Mouse (Mus musculus) left cerebral cortex, adult 9 months (tissue): Measurements from ENCODE around the gene Gm12394.
"Not testable (repeated sequence)": the region's sequence is repeated elsewhere in the genome, so short reads cannot be mapped to it uniquely, and the experiment has no call there.

Experiments
- DNase-seq, 2 experiments: peaks; one replicate each; pipeline ENCODE4 v3.0.0; 2022; ENCODE audit warnings: low spot score in 2 of 2

Gm12394 gene

DNA sequence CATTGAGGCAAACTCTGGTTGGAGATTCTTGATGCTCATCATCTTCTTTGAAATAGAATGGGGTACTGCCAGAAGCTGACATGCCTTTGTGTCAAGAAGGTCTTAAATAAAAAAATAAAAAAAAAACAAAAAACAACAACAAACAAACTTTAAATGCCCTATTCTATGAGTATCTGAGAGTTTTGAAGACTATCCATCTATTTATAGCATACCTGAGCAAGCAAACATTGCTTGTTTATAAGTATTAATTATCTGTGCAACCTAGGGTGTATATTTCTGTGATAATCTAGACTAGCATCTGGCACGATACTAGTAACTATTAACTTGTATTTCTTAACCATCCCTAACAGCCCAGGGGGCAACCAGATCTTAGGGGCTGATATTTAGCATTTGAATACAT lies at the start of gene Gm12394:
Gene Gm12394, minus strand, starts transcription at position 101 of the 400 bp plus-strand sequence.
- not testable (repeated sequence) for DNase-seq

DNA sequence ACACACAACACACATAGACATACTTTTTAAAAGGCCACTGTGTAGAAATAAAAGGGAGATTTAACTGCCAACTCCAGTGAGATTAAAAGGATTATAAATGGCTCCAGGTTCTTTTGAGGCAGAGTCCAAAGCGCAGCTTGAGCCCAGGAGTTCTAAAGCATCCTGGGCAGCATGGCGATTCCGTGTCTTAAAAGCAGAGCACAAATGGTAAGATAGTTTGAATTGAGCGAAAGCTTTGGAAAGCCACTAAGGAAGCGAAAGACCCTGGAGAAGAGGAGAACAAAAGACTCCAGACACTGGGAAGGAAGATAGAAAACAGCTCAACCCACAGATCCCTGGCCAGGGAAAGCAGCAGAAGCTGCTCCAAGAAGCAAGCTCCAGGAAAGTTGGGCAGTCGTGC lies 48.4 kb upstream of the Gm12394 start:
- no peak for DNase-seq

DNA sequence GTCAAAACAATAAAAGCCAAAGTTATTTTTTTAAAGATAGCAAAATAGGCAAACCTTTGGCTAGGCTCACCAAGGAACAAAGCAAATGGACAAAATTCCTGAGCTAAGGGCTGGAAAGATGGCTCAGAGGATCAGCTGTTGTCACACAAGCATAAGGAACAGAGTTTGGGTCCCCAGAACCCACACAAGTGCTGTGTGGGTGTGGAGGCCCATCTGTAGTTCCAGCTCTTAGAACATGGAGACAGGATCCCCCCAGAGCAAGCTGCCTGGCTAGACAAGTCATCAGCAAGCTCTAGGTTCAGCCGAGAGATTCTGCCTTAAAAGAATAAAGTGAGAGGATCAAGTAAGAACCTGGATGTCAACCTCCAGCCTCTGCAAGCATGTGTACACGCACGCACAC lies 48.0 kb upstream of the Gm12394 start:
- no peak for DNase-seq

DNA sequence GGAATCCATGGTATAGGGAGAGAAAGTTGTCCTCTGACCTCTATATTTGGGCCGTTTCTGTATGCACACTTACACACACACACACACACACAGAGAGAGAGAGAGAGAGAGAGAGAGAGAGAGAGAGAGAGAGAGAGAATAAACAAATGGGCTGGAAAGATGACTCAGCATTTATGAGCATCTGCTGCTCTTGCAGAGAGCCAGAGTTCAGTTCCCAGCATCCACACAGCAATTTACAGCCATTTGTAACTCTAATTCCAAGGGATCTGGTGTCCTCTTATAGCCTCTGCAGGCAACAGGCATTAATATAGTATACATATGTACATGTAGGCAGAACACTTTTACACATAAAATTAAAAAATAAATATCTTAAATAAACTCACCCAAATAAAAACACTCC lies 47.4 kb upstream of the Gm12394 start:
- no peak for DNase-seq

DNA sequence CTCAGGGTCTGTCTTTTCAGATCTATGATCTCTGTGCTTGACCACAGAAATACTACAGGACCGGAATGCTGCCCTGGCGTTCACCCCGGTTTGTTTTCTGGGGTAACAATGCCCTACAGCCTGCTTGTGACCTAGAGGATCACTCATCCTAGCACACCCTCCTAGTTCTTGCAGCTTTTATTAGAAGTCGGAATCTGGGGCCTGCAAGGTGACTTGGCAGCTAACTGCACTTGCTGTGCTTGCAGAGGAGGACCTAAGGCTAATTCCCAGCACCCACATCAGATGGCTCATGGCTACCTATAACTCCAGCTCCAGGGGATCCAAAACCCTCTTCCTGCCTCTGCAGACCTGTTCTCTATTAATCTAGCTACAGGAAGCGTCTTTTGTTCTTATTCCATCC lies 46.2 kb upstream of the Gm12394 start:
- no peak for DNase-seq

DNA sequence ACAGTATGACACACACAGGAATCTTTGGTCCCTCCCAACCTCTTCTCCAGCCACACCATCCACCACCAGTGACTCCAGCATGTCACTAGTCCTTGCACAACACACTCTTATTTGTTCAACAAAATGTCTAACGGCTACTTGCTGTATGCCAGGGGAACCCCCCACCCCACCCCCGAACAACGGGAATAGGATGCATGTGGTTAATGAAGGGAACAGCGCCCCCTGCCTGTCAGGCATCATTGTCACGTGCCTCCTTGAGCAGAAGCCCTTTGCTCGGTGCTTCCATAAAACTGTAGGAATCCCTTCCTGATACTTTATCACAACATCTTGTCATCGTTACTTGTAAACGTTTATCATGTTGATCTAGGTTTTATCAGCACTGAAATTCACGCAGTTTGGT lies 45.6 kb upstream of the Gm12394 start:
- DNase-seq, result no peak

DNA sequence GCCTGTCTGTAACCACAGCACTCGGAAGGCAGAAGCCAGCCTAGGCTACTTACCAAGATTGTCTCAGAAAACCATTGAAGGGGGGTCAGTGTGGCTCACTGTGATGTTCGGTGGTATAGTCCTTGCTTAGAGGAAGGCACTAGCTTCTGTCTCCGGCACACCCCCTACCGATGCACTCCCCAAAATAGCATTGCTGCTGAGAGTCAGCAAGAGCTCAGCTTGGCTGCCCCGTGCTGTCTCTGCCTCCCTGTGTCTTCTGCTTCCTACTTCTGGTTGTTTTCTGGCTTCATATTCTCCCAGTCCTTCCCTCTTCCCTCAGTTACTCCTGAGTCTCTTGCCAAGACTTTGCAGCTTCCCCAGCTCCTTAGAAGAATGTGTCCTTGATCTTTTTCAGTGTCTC lies 44.3 kb upstream of the Gm12394 start:
- peak in 1 of 2 experiments; percentile 64 for DNase-seq

DNA sequence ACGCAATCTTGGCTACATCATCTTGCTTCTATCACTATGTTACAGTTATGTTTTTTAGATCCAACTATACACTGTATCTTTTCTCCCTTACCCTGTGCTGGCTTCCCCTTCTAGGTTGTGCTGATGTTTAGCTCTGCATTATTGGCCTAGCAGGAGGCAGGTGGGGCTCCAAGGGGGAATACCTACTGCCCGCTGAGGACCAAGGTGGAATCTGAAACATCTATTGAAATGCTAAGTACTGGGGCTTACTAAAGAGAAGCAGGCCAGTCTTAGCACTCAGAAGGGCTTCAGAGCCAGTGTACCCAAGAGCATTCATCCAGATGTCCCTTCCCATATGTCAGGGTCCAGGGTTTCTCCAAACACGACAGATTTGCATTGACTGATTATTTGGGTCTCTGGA lies 42.3 kb upstream of the Gm12394 start:
- DNase-seq, result no peak

DNA sequence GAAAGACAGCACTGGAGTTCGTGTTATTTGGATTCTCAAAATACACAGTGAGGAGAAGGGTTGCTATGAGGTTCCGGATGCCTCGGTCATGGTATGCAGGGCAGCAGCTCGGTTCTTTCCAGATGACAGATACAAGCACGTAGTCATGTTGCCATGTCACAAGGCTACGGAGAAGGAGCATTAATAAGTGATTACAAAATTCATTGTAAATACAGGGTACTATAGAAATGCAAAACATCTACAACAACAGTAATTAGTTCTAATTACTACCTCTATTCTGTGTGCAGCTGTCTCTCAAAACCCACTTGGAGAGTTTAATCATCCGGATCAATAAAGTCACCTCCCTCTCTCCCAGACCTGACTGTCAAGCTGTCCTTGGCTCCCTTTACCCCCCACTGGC lies 38.5 kb upstream of the Gm12394 start:
- DNase-seq, result no peak

DNA sequence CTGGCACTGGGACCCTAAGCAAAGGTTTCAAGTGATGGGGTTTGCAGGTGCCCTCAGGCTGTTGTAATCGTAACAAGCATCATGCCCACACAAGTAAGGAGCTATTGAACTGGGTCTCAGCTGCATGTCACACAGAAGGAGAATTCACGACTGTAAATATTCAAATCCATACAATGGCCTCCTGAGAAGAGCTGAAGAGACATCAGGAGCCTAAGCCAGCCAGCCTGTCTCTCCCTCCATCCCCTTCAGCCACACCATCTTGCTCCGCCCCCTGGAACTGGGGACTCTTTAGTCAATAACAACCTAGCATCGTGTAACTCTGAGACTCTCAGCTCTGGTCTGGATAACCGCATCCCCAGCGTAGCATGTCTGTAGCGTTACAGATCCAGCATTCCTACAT lies 34.6 kb upstream of the Gm12394 start:
- DNase-seq, result no peak

DNA sequence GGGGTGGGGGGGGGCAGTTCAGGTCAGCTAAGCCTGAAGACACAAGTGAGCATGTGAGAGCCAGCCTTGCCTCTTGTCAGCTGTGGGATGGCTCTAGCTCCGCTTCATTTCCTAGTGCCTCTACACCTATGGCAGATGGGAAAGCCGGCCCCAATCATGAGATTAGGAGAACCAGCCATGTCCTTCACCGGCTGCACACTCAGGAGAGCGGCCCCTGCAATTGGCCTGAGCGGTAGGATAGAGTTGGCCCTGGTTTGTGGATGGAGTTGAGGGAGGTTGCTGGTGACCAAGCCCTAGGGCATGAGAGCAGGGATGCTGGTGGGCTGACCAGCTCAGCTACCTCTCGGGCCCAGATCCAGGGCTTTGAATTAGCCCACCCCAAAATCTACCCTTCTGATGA lies 32.2 kb upstream of the Gm12394 start:
- DNase-seq, result no peak

DNA sequence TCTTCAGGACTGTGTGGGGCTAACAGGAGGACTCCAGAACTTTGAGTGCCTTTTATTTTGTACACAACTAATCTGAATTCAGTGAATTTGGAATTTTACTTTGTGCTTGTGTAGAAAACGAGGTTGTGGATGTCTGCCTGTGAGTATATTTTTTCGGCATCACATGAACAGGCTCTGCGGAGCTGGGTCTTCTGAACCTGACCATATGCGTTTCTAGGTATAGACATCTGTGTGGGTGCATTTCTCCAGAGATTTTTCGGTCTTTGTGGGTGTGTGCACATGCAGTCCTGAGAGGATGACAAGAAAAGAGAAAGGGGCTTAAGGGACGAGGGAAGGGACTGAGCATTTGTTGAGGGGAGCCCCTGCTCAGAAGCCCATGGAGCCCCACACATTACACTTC lies 30.4 kb upstream of the Gm12394 start:
- peak in 1 of 2 experiments; percentile 65 for DNase-seq

DNA sequence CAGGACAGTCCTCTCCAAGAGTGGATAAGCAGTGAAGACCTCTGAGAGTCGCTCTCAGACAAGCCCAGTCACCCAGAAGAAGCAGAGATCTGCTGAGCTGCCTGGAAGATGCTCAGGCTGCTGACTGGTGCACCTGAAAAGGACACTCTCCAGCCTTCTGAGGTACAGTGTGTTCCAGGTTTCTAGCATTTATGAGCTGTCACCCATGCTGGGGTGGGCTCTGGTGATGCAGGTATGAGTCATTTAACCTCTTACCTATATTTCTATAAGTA lies 24.0 kb upstream of the Gm12394 start:
- no peak for DNase-seq

DNA sequence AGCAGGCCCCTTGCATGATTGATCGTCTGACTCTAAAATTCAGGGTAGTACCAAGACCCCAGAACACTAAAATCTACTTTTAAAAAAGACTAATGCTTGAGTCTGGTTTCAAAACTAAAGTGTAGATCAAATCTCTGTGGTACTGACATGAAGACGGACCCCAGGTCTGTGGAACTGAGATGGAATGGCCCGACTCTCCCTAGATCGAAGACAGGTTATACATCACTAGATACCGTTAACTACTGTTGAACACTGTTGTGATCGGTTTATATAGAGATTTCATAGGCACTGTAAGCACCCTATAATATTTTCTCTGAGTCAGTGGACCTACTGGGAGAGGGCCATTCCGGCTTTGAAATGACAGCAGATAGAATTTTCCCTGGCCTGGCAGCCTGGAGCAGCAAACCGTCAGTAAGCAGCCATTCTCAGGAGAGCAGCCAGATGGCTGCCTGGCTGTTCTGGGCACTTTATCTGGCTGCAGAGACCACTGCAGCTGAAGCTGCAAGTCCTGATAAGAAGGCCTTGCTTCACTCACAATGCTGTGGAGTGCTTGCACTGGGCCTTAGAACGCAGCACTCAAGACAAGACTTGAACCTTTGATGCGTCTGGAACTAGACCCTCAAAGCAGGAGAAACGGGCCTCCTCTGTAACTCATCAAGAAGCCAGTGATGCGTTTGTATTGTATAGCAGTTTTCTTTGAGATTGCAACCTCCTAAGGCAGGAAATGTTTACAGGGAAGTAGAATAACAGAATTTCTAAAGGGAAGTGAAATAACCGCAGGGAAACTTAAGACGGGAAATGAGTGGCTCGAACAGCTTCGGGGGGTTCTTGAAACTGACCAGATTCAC lies 23.5 kb upstream of the Gm12394 start:
- DNase-seq, result no peak

DNA sequence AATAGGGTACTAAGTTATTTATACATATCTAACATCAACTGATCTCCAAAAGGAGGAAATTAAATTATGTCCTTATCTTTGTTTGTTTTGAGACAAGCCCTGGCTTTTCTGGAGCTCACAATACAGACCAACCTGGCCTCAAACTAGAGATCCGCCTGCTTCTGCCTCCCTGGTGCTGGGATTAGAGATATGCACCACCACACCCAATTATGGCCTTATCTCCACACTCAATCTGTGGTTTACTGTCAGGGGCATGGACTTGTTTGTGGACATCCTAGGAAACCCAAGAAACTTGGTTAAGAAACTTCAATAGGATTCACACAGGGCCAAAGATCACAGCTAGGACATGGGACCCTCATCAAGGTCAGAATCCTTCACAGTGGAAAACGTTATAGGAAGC lies 21.1 kb upstream of the Gm12394 start:
- no peak for DNase-seq

DNA sequence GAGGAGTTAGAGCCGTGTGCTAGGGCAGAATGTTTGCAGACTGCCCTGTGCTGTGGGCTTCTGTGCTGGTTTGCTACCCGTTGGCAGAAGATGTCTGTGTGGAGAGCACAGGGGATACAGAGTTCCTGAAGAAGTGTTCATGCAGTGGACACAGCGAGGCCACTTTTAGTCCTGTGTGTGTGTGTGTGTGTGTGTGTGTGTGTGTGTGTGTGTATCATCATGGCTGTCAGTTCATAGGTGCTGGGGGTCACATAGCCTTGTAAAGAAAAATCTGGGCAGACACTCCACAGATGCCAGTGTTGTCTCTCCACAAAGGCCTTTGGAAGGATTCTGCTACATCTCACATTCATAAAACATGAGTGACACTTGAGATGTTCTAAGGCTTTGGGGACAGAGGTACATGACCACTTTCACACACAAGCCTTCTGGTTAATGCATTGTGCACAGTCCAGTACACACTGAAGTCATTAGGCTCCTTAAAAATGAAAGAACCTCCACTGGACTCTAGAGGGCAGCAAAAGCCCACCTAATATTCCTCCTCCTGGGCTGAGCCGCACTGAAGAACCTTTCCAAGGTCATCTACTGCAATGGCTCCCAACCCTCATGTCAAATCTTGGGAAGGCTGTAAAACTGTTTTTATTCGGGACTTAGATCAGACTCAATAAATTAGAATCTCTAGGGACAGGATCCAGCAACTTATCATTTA lies 20.2 kb upstream of the Gm12394 start:
- DNase-seq, result peak in 1 of 2 experiments; percentile 68

DNA sequence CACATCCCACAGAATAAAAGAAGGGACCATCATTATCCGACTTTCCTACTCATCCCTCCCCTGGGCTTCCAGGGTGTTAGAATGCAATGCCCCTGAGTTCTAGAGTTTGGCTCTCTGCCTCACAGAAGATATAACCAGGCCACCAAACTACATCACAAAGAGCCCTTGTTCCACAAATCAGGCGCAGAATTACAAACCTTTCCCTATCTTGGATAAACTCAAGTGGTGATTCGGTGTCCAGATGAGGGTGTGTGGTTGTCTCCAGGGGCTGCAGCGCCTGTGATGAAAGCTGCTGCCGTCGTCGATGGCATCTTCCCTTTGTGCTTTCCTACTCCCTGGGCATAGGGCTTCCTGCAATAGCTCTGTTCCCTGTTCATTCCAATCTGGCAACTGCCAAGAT lies 17.6 kb upstream of the Gm12394 start, which contains the start of gene Fam205c:
Gene Fam205c, minus strand, starts transcription at position 101 of the 400 bp plus-strand sequence.
- no peak for DNase-seq

DNA sequence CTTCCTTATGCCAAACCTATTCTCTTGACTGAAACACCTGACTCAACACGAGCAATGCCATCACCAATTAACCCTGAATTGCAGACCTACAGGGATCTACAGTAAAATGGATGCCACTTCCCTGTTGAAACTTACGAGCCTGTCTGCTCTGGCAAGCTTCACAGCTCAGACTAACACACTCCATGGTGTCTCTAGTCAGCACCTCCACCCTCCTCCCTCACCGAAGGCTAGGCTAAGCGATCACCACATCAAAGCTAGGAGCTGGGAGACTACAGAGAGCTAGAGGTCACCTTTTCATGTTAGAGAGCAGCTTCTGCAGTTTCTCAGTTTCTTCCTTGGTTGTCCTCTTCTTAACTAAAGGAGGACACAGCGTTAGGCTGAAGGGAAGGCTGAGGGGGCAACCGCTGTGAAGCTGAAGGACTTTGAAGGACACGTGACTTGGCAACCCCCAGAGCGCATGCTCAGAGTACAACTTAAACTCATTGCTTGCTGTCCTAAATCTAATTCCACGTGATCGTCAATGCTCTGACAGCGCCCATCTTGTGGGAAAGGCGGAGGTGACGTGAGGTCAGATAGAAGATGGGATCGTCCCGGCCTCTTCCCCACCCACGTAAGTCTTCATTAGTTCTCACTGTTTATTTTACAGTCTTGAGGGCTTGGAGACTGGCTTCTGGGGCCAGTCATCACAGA lies 16.3 kb upstream of the Gm12394 start:
- DNase-seq, result no peak

DNA sequence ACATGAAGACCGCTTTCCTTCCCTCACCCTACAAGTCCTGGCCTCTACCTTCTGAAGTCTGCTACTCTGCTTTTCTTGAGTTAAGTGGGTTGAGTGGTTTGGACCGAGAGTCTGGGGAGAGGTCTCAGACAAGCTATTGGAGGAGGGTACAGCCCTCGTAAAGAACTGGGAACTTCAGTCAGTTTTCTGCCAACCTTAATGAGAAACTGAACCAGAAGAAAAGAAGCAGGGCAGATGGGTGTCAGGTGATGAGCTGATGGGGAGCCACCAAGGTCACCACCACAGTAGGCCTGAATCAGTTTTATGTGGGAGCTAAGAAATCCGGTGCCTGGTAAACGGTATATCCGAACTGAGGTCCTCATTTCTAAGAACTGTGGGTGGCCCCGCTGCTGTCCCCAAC lies 15.6 kb upstream of the Gm12394 start:
- DNase-seq, result no peak

DNA sequence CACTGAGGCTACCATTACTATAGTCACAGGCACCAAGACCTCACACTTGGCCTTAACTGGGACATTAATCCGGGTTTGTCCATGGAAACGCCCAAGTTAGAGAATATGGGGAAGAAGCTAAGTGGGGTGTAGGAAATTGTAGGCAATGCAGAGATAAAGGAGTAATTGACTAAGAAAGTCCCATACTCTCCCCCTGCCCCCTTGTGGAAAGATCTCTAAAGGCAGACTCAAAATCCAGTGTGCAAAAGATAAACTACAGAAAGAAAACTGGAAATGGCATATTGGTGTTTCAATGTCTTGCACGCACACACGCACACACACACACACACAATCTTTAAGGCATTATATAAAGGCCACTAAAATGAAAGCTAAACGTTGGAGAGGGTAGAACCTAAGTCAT lies 14.2 kb upstream of the Gm12394 start:
- no peak for DNase-seq

DNA sequence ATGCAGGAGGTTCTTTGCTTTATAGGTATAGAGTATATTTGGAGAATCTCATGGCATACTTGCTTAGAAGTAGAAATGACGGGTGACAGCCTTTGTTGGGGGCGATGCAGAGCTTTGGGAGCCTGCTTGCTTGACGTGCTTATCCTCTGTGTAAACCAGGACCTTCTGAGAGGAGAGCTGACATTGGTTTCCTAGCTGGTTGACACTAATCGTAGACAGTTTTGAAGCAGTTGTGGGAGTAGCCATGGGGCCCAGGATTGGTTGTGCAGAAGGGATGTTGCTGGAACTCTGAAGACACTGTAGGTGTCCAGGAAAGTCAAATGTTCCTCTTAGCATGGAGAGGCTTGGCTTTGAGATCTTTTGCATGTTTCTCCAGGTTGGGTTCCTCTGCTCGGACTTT lies 11.6 kb upstream of the Gm12394 start:
- no peak for DNase-seq

DNA sequence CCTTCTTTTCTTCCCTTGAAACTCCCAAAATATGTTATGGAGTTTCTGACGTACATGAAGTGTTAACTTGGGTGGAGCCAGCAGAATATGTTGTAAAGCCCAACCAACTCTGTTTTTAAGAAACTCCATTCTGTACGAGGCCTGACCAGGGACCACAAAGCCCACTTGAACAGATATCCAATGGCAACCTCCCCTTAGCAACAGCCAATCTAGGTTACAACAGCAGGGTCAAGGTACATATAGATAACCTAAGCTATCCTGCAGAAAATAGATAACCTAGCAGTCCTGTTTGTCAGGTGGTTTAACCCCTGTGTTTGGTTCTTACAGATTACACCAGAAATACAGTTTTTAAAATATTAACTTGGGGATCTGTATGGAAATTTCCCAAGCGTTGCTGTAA lies 10.8 kb upstream of the Gm12394 start:
- DNase-seq, result no peak

DNA sequence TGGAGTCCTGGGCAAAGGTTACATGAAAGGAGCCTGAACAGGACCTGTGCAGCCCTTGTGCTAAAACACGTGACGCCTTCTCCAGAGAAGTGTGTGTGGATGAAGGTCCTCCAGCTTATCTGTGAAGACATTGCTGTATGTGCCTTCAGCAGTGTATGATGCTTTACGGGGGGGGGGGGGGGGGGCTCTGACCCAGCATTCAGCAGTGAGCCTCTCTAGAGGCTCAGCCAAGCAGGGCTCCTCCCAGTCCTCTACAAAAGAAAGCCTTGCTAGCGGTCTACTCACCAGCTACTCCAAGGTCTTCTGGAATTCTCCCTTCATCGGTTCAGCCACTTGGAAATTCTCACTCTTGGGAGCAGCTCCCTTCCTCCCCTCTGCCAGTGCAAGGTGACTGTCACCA lies 6.9 kb upstream of the Gm12394 start:
- not testable (repeated sequence) for DNase-seq
